Mouse (Mus musculus) stomach, postnatal 0 days (tissue): Measurements from ENCODE around the gene Gm49318.

Experiments used
- CTCF ChIP-seq: IDR thresholded peaks from 2 replicates; pipeline ENCODE4 v1.5.1; 2016; ENCODE audit warnings: antibody characterized with exemption, low read depth, mild to moderate bottlenecking, moderate library complexity
- EP300 ChIP-seq: optimal IDR thresholded peaks from 2 replicates; pipeline ENCODE3; 2016; ENCODE audit warnings: antibody characterized with exemption

DNA sequence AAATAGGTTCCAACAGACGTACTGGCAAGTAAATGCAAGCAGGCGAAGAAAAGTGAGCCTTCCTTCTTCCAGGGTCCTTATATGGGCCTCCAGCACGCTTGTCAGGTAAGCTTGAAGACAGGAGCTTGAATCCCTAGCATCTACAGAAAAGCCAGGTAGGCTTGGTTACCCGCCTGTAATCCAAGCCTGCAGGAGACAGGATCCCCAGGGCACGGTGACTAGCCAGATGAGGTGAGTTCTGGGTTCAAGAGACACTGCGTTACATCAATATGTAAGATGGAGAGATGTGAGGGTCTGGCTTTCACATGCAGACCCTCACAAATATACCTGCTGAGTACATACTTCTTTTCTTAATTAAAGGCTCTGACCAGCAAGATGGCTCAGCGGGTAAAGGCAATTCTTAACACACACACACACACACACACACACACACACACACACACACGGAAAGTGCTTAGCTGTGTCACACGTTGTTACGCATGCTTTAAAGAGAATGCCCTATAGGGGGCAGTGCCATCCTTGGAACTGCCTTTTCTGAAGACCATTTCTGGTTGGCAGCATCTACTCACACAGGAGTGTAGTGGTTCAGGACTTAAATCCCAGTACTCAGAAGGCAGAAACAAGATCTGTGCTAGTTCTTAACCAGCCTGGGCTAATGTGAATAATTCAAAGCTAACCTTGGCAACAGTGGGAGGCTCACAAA is 46.8 kb upstream of the Gm49318 start:
- TF ChIP-seq CTCF (peak; percentile 86), EP300 (no peak)
